Comparison of ENCODE assay signal across 25 mouse cellular contexts in genomic region chr12:106426631-106427030, GRCm38 (mm10).
"Had no signal": no experiment of that assay in that cellular context is flagged by ENCODE, and none has a peak within 500 bp of the region (broad histone marks: within the 10 kb centered on the region; RNA-seq: fewer than 3 reads in every experiment).

No protein-coding gene starts in this region.

- H3K9me3 ChIP-seq: heart, embryonic 10.5 days; heart, embryonic 12.5 days; hindbrain, embryonic 13.5 days; hindbrain, embryonic 15.5 days; kidney, embryonic 15.5 days; limb, embryonic 13.5 days; limb, embryonic 15.5 days had no signal

- H3K27ac ChIP-seq: heart, embryonic 10.5 days; hindbrain, embryonic 13.5 days; hindbrain, embryonic 15.5 days; hindbrain, postnatal 0 days; kidney, embryonic 15.5 days; kidney, postnatal 0 days; limb, embryonic 13.5 days; limb, embryonic 15.5 days; liver, embryonic 13.5 days; liver, embryonic 15.5 days had no signal

- DNase-seq: gastrocnemius, postnatal 25 days; heart, adult 18-20 months; heart, postnatal 14 days; heart, postnatal 36 days; kidney, adult 11 months; kidney, adult 2 months; kidney, adult 9 months; kidney, postnatal 14 days; kidney, postnatal 36 days; layer of hippocampus, adult 9-11 months; layer of hippocampus, postnatal 36 days; left cerebral cortex, postnatal 4 days; liver, embryonic 13.5 days; lung, adult 18-20 months had no signal

- H3K4me1 ChIP-seq: heart, embryonic 12.5 days; kidney, embryonic 15.5 days; limb, embryonic 13.5 days; limb, embryonic 15.5 days; liver, embryonic 13.5 days; liver, embryonic 15.5 days had no signal

- H3K4me3 ChIP-seq: heart, embryonic 10.5 days; heart, embryonic 12.5 days; hindbrain, embryonic 13.5 days; hindbrain, embryonic 15.5 days; kidney, embryonic 15.5 days; limb, embryonic 13.5 days; limb, embryonic 15.5 days; liver, embryonic 13.5 days; liver, embryonic 15.5 days had no signal

- H3K9ac ChIP-seq: heart, embryonic 12.5 days; hindbrain, embryonic 13.5 days; hindbrain, embryonic 15.5 days; kidney, embryonic 15.5 days; limb, embryonic 13.5 days; limb, embryonic 15.5 days; liver, embryonic 13.5 days; liver, embryonic 15.5 days had no signal

- H3K4me2 ChIP-seq: heart, embryonic 12.5 days; hindbrain, embryonic 13.5 days; hindbrain, embryonic 15.5 days; kidney, embryonic 15.5 days; limb, embryonic 13.5 days; limb, embryonic 15.5 days; liver, embryonic 13.5 days; liver, embryonic 15.5 days had no signal

- H3K36me3 ChIP-seq: heart, embryonic 10.5 days; heart, embryonic 12.5 days; hindbrain, embryonic 13.5 days; hindbrain, embryonic 15.5 days; kidney, embryonic 15.5 days; limb, embryonic 13.5 days; limb, embryonic 15.5 days; liver, embryonic 13.5 days; liver, embryonic 15.5 days had no signal

- H3K27me3 ChIP-seq: heart, embryonic 12.5 days; hindbrain, embryonic 13.5 days; hindbrain, embryonic 15.5 days; kidney, embryonic 15.5 days; liver, embryonic 13.5 days; liver, embryonic 15.5 days had no signal

- ATAC-seq: hindbrain, postnatal 0 days; intestine, embryonic 16.5 days had no signal
